Mouse (Mus musculus) hindbrain, embryonic 14.5 days (tissue): ENCODE measurements around the gene Slc27a3. TPM values are rescaled to one million over a fixed set of nuclear protein-coding genes. Genes with fewer than 3 reads are reported as not detected.

ENCODE experiments used
- ATAC-seq: fragments of 200-750 bp; cut with Nextera tagmentation; 2 replicates; pipeline ENCODE4 v1.8.0; 2017; ENCODE audit warnings: moderate number of reproducible peaks, mild to moderate bottlenecking, moderate TSS enrichment, moderate library complexity; ENCODE audit not compliant: low FRiP score
- DNase-seq: peaks from one replicate; pipeline ENCODE4 v3.0.0-alpha.2; 2015; ENCODE audit warnings: low spot score
- H3K27ac ChIP-seq: fragments of 300-500 bp; sonication (generic); 2 replicates; pipeline ENCODE4 v1.5.1; 2014; ENCODE audit warnings: mild to moderate bottlenecking, moderate library complexity
- H3K27me3 ChIP-seq: fragments of 300-500 bp; sonication (generic); 2 replicates; pipeline ENCODE4 v1.6.1; 2014; ENCODE audit warnings: mild to moderate bottlenecking, low read length, mixed read lengths; ENCODE audit not compliant: control insufficient read depth, insufficient read depth
- H3K36me3 ChIP-seq: fragments of 300-500 bp; sonication (generic); replicated peaks from 2 replicates; pipeline ENCODE4 v1.6.1; 2014; ENCODE audit not compliant: control insufficient read depth, insufficient read depth
- H3K4me1 ChIP-seq: fragments of 300-500 bp; sonication (generic); replicated peaks from 2 replicates; pipeline ENCODE4 v1.6.1; 2014; ENCODE audit warnings: antibody characterized with exemption, low read length, mixed read lengths; ENCODE audit not compliant: control insufficient read depth, insufficient read depth
- H3K4me2 ChIP-seq: fragments of 300-500 bp; sonication (generic); replicated peaks from 2 replicates; pipeline ENCODE4 v1.6.1; 2014; ENCODE audit warnings: mild to moderate bottlenecking, moderate library complexity
- H3K4me3 ChIP-seq: fragments of 300-500 bp; sonication (generic); replicated peaks from 2 replicates; pipeline ENCODE4 v1.5.1; 2014; ENCODE audit warnings: mild to moderate bottlenecking, low read length
- H3K9ac ChIP-seq: fragments of 300-500 bp; sonication (generic); 2 replicates; pipeline ENCODE4 v1.6.1; 2014
- H3K9me3 ChIP-seq: fragments of 300-500 bp; sonication (generic); 2 replicates; pipeline ENCODE4 v1.6.1; 2016; ENCODE audit warnings: low read length; ENCODE audit not compliant: control insufficient read depth
- WGBS: fragments of 180-500 bp; shearing (Covaris S2); extraction: QIAGEN DNeasy Blood & Tissue Kit; methylation state at CpG from one replicate; pipeline ENCODE4 v1.1.7; 2014; 5-methylcytosine and 5-hydroxymethylcytosine counted together
- polyA plus RNA-seq: library from polyadenylated mRNA; unstranded; fragments of >200 nt; fragmentation: Nextera tagmentation; extraction: Ambion mirVana; gene quantifications from 2 replicates; pipeline ENCODE4 v1.2.1, GENCODE M21; 2014

Slc27a3 gene
- polyA plus RNA-seq, 1 experiment from 2014 or later: 24.1 TPM

- peaks cover 99% of the 10 kb centered on the region for H3K36me3 ChIP-seq
- ATAC-seq (no peak), DNase-seq (no peak)
- no peak overlapping the region for H3K4me2 ChIP-seq
- no peak overlapping the region for H3K9ac ChIP-seq
- H3K27me3 ChIP-seq: no peaks in the 10 kb centered on the region
- no peaks in the 10 kb centered on the region for H3K9me3 ChIP-seq
- WGBS: 83% methylated on average over 4 of the region's 4 CpGs
- H3K4me1 ChIP-seq: no peaks in the 10 kb centered on the region
- no peak overlapping the region for H3K4me3 ChIP-seq
- H3K27ac ChIP-seq: no peak overlapping the region
Measured at GRCm38 (mm10) chr3:90400993-90401392, 11.3 kb upstream of the Slc27a3 start.

GRCm38 (mm10) chr3:90395629-90396028 is 5.9 kb upstream of the Slc27a3 start:
- Histone ChIP-seq H3K4me2 (no peak overlapping the region), H3K9ac (no peak overlapping the region), H3K4me3 (no peak overlapping the region), H3K27me3 (no peaks in the 10 kb centered on the region), H3K27ac (no peak overlapping the region), H3K36me3 (peaks cover 95% of the 10 kb centered on the region), H3K4me1 (0 out of 2 replicates have a peak, but pooled peaks cover 4% of the 10 kb centered on the region), H3K9me3 (no peaks in the 10 kb centered on the region)
- 86% methylated on average over 3 of the region's 3 CpGs for WGBS
- DNase-seq (no peak), ATAC-seq (no peak)

- no peak overlapping the region for H3K9ac ChIP-seq
- no peak overlapping the region for H3K4me2 ChIP-seq
- no peak overlapping the region for H3K27ac ChIP-seq
- H3K27me3 ChIP-seq: no peaks in the 10 kb centered on the region
- H3K4me3 ChIP-seq: no peak overlapping the region
- no peak for DNase-seq
- no peak for ATAC-seq
- peaks cover 20% of the 10 kb centered on the region for H3K4me1 ChIP-seq
- H3K36me3 ChIP-seq: peaks cover 67% of the 10 kb centered on the region
- 80% methylated on average over 3 of the region's 3 CpGs for WGBS
- H3K9me3 ChIP-seq: no peaks in the 10 kb centered on the region
Measured at GRCm38 (mm10) chr3:90392661-90393060, 2.9 kb upstream of the Slc27a3 start.

- H3K4me2 ChIP-seq: no peak overlapping the region
- H3K4me1 ChIP-seq: peaks cover 27% of the 10 kb centered on the region
- no peak overlapping the region for H3K9ac ChIP-seq
- no peak for ATAC-seq
- no peak for DNase-seq
- 93% methylated on average over 8 of the region's 8 CpGs for whole genome bisulfite sequencing
- peaks cover 65% of the 10 kb centered on the region for H3K36me3 ChIP-seq
- no peak overlapping the region for H3K27ac ChIP-seq
- no peak overlapping the region for H3K4me3 ChIP-seq
- no peaks in the 10 kb centered on the region for H3K9me3 ChIP-seq
- H3K27me3 ChIP-seq: no peaks in the 10 kb centered on the region
Measured at GRCm38 (mm10) chr3:90391941-90392340, 2.2 kb upstream of the Slc27a3 start.

GRCm38 (mm10) chr3:90391004-90391403 is 1.3 kb upstream of the Slc27a3 start:
- Histone ChIP-seq H3K27ac (peak overlapping the region; percentile 96; the same call in 1 of the 2 replicates), H3K27me3 (no peaks in the 10 kb centered on the region), H3K4me2 (no peak overlapping the region), H3K4me3 (no peak overlapping the region), H3K9ac (peak overlapping the region; percentile 92; the same call in 1 of the 2 replicates), H3K9me3 (no peaks in the 10 kb centered on the region), H3K4me1 (peaks cover 30% of the 10 kb centered on the region), H3K36me3 (peaks cover 64% of the 10 kb centered on the region)
- no peak for ATAC-seq
- DNase-seq: no peak
- WGBS: 79% methylated on average over 4 of the region's 4 CpGs

- Histone ChIP-seq H3K4me3 (peak overlapping the region; percentile 68), H3K27ac (peak overlapping the region; percentile 96), H3K27me3 (no peaks in the 10 kb centered on the region), H3K9ac (peak overlapping the region; percentile 92), H3K4me1 (peaks cover 30% of the 10 kb centered on the region), H3K4me2 (peak overlapping the region; percentile 85), H3K36me3 (peaks cover 57% of the 10 kb centered on the region), H3K9me3 (no peaks in the 10 kb centered on the region)
- peak; percentile 73 for ATAC-seq
- peak; percentile 61 for DNase-seq
- WGBS: 2% methylated on average over 50 of the region's 53 CpGs
Measured at GRCm38 (mm10) chr3:90388726-90389510, 820 bp downstream of the Slc27a3 start.

- Histone ChIP-seq H3K36me3 (peaks cover 49% of the 10 kb centered on the region), H3K9ac (peak overlapping the region; percentile 92), H3K4me1 (peaks cover 30% of the 10 kb centered on the region), H3K27ac (0 out of 2 replicates have a peak overlapping the region, but pooled peaks have one; percentile 96), H3K4me2 (peak overlapping the region; percentile 85), H3K27me3 (no peaks in the 10 kb centered on the region), H3K4me3 (peak overlapping the region; percentile 68), H3K9me3 (no peaks in the 10 kb centered on the region)
- DNase-seq (no peak), ATAC-seq (no peak)
- 71% methylated on average over 4 of the region's 4 CpGs for WGBS
Measured at GRCm38 (mm10) chr3:90388192-90388591, 1.5 kb downstream of the Slc27a3 start.

- Histone ChIP-seq H3K36me3 (peaks cover 42% of the 10 kb centered on the region), H3K27ac (0 out of 2 replicates have a peak overlapping the region, but pooled peaks have one; percentile 21), H3K4me1 (peaks cover 30% of the 10 kb centered on the region), H3K9ac (peak overlapping the region; percentile 92), H3K4me3 (peak overlapping the region; percentile 68), H3K27me3 (no peaks in the 10 kb centered on the region), H3K4me2 (peak overlapping the region; percentile 85), H3K9me3 (no peaks in the 10 kb centered on the region)
- no peak for ATAC-seq
- WGBS: 56% methylated on average over 11 of the region's 11 CpGs
- DNase-seq: no peak
Measured at GRCm38 (mm10) chr3:90387483-90387882, 2.3 kb downstream of the Slc27a3 start.

GRCm38 (mm10) chr3:90386817-90387216 is 2.9 kb downstream of the Slc27a3 start:
- peaks cover 36% of the 10 kb centered on the region for H3K36me3 ChIP-seq
- H3K4me1 ChIP-seq: peaks cover 30% of the 10 kb centered on the region
- WGBS: 94% methylated on average over 10 of the region's 10 CpGs
- H3K9ac ChIP-seq: 0 out of 2 replicates have a peak overlapping the region, but pooled peaks have one; percentile 22
- ATAC-seq: no peak
- H3K4me2 ChIP-seq: peak overlapping the region; percentile 85
- DNase-seq: no peak
- no peaks in the 10 kb centered on the region for H3K9me3 ChIP-seq
- no peak overlapping the region for H3K4me3 ChIP-seq
- no peak overlapping the region for H3K27ac ChIP-seq
- H3K27me3 ChIP-seq: no peaks in the 10 kb centered on the region
